Mouse (Mus musculus): ENCODE measurements around the gene Lmx1a.

The Lmx1a gene

GRCm38 (mm10) chr1:167689232-167689261 is at the start of gene Lmx1a:
Gene Lmx1a (plus strand): TSS chr1:167689237.
- in situ Hi-C loops (cut with MboI; ENCODE audit: low sequenced_read_pairs) = no loop called here

- in situ Hi-C loops (cut with MboI; ENCODE audit: low sequenced_read_pairs) = no loop called here
Measured at GRCm38 (mm10) chr1:167644866-167645537, 44.0 kb upstream of the Lmx1a start.

- in situ Hi-C loops (cut with MboI; ENCODE audit: low sequenced_read_pairs) = no loop called here
Measured at GRCm38 (mm10) chr1:167648670-167649069, 40.4 kb upstream of the Lmx1a start.

- in situ Hi-C loops (cut with MboI; ENCODE audit: low sequenced_read_pairs) = no loop called here
Measured at GRCm38 (mm10) chr1:167649122-167649633, 39.9 kb upstream of the Lmx1a start.

- in situ Hi-C loops (cut with MboI; ENCODE audit: low sequenced_read_pairs) = no loop called here
Measured at GRCm38 (mm10) chr1:167652336-167652735, 36.7 kb upstream of the Lmx1a start.

GRCm38 (mm10) chr1:167659065-167659464 is 30.0 kb upstream of the Lmx1a start:
- in situ Hi-C loops (cut with MboI; ENCODE audit: low sequenced_read_pairs) = no loop called here

- in situ Hi-C loops (cut with MboI; ENCODE audit: low sequenced_read_pairs) = no loop called here
Measured at GRCm38 (mm10) chr1:167660521-167661101, 28.4 kb upstream of the Lmx1a start.

- in situ Hi-C loops (cut with MboI; ENCODE audit: low sequenced_read_pairs) = no loop called here
Measured at GRCm38 (mm10) chr1:167661123-167661522, 27.9 kb upstream of the Lmx1a start.

GRCm38 (mm10) chr1:167663136-167663535 is 25.9 kb upstream of the Lmx1a start:
- in situ Hi-C loops (cut with MboI; ENCODE audit: low sequenced_read_pairs) = no loop called here

- in situ Hi-C loops (cut with MboI; ENCODE audit: low sequenced_read_pairs) = no loop called here
Measured at GRCm38 (mm10) chr1:167669796-167670195, 19.2 kb upstream of the Lmx1a start.

GRCm38 (mm10) chr1:167672433-167672987 is 16.5 kb upstream of the Lmx1a start:
- in situ Hi-C loops (cut with MboI; ENCODE audit: low sequenced_read_pairs) = no loop called here

- in situ Hi-C loops (cut with MboI; ENCODE audit: low sequenced_read_pairs) = no loop called here
Measured at GRCm38 (mm10) chr1:167679061-167679460, 10.0 kb upstream of the Lmx1a start.

- in situ Hi-C loops (cut with MboI; ENCODE audit: low sequenced_read_pairs) = no loop called here
Measured at GRCm38 (mm10) chr1:167688001-167688346, 1.1 kb upstream of the Lmx1a start.

GRCm38 (mm10) chr1:167688347-167689231 is 448 bp upstream of the Lmx1a start:
- in situ Hi-C loops (cut with MboI; ENCODE audit: low sequenced_read_pairs) = no loop called here

GRCm38 (mm10) chr1:167689262-167690137 is 463 bp downstream of the Lmx1a start:
- in situ Hi-C loops (cut with MboI; ENCODE audit: low sequenced_read_pairs) = no loop called here

- in situ Hi-C loops (cut with MboI; ENCODE audit: low sequenced_read_pairs) = no loop called here
Measured at GRCm38 (mm10) chr1:167690138-167690710, 1.2 kb downstream of the Lmx1a start.

- in situ Hi-C loops (cut with MboI; ENCODE audit: low sequenced_read_pairs) = no loop called here
Measured at GRCm38 (mm10) chr1:167690716-167691550, 1.9 kb downstream of the Lmx1a start.

- in situ Hi-C loops (cut with MboI; ENCODE audit: low sequenced_read_pairs) = no loop called here
Measured at GRCm38 (mm10) chr1:167691911-167692682, 3.1 kb downstream of the Lmx1a start.

GRCm38 (mm10) chr1:167692683-167693045 is 3.6 kb downstream of the Lmx1a start:
- in situ Hi-C loops (cut with MboI; ENCODE audit: low sequenced_read_pairs) = no loop called here

Data from CH12F3 (cell line).